Mouse (Mus musculus) layer of hippocampus, adult 2 months (tissue): ENCODE results near the gene Tsc22d2. TPM values are rescaled to one million over a fixed set of nuclear protein-coding genes. Genes with fewer than 3 reads are reported as not detected.

Experiments
- DNase-seq, 2 experiments: peaks; one replicate each; pipeline ENCODE4 v3.0.0; 2022; ENCODE audit warnings: low spot score in 2 of 2
- H3K27ac ChIP-seq: fragments of 200-600 bp; 2 replicates; pipeline ENCODE4 v1.8.1; 2022
- H3K4me3 ChIP-seq: fragments of 200-600 bp; 2 replicates; pipeline ENCODE4 v1.8.1; 2022; ENCODE audit warnings: mild to moderate bottlenecking
- CTCF ChIP-seq: fragments of 200-600 bp; conservative IDR thresholded peaks from 2 replicates; pipeline ENCODE4 v1.8.1; 2022; ENCODE audit warnings: antibody characterized with exemption, mild to moderate bottlenecking, moderate library complexity
- total RNA-seq, 2 experiments: library from RNA; stranded (reverse); gene quantifications; 2 replicates each; pipeline ENCODE4 v1.2.3; 2021

Gene Tsc22d2
- total RNA-seq, 2 experiments from 2014 or later, result 37.4 to 42.8 TPM

DNA sequence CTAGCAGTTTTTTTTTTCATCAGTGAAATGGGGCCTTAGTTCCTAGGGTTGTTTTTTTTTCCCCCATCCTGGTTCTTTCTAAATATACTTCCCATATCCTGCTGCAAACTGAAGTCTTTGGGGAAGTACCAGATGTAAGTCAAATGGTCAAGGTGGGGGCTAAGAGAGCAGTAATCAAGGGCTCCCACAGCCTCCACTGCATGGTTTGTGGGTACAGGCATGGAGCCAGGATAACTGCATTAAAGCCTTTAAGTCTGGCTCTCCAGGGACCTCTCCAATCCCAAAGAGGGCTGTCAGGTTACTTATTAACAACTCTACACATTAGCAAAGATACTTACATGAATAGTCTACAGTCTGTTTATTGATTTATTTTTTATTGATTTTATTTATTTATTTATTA, 2.8 kb upstream of the Tsc22d2 start:
- DNase-seq, result no peak
- no peak overlapping the region for H3K4me3 ChIP-seq
- TF ChIP-seq CTCF, result no peak
- no peak overlapping the region for H3K27ac ChIP-seq

DNA sequence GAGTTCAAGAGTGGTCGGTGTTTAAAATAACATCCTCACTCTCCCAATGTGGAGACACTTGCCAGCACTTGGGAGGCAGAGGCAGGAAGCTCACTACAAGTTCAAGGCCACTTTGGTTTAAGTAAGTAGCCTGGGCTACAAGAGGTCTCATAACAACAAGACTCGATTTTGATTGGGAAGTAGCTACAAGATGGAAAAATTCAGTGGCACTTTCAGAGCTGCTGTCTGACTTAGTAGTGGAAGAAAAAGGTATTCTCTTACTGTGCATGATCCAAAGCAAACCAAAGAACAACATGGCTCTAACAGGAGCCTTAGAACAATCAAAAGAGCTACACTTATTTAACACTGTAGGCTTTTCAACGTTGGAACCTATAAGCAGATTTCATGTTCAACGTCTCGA, 844 bp upstream of the Tsc22d2 start:
- DNase-seq, result no peak
- TF ChIP-seq CTCF, result no peak
- H3K4me3 ChIP-seq, result peak overlapping the region; percentile 91
- H3K27ac ChIP-seq, result peak overlapping the region; percentile 97; the same call in 1 of the 2 replicates

DNA sequence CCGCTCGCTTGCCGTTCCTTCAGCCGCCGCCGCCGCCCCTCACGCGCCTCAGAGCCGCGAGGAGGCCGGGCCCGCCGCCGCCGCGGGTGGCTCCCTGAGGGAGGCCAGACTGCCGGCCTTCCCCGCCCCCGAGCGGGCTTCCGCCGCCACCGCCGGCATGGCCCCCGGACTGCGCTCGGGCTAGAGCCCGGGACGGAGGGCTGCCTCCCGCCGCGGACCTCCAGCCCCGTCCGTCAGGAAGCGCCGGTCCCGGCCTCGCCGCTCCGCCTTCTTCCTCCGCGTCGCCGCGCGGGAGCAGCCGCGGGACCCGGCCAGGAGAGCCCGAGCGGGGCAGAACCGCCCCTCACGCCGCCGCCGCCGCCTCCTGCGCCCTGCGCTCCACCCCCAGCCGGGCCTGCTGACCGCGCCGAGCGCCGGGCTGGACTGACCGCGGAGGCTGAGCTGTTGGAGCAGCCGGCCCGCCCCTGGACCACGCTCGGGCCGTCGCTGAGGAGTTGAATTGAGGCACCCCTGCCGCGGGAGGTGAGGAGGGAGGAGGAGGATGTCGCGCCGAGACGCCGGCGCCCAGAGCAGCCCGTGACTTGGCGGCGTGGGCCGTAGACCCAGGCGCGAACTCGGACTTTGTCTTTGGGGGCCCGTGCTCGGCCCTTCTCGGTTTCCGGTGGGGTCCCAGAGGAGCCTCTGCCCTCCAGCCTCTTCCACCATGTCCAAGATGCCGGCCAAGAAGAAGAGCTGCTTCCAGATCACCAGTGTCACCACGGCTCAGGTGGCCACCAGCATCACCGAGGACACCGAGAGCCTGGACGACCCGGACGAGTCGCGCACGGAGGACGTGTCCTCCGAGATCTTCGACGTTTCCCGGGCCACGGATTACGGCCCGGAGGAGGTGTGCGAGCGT, 720 bp downstream of the Tsc22d2 start:
- Histone ChIP-seq H3K4me3 (peak overlapping the region; percentile 91), H3K27ac (peak overlapping the region; percentile 97)
- TF ChIP-seq CTCF, result 0 out of 2 replicates have a peak, but pooled peaks have one; percentile 0
- peak; percentile 41 to 68 for DNase-seq

DNA sequence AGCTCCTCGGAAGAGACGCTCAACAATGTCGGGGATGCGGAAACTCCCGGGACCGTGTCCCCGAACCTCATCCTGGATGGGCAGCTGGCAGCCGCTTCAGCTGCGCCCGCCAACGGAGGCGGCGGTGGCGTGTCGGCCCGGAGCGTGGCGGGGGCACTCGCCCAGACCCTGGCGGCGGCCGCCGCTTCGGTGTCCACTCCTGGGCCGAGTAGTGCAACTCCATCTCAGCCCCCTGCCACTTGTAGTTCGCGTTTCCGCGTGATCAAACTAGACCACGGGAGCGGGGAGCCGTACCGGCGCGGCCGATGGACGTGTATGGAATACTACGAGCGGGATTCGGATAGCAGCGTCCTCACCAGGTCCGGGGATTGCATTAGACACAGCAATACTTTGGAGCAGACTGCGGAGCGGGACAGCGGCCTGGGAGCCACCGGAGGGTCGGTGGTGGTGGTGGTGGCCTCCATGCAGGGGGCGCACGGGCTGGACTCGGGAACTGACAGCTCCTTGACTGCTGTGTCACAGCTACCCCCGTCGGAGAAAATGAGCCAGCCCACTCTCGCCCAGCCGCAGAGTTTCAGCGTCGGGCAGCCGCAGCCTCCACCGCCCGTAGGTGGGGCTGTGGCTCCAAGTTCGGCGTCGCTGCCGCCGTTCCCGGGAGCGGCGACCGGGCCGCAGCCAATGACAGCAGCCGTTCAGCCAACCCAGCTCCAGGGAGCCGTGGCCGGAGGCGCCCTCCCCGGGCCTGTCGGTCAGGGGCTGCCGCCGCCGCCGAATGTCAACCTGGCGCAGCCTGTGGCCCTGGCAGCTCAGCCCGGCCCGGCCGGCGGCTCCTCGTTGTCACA, 1.6 kb downstream of the Tsc22d2 start:
- TF ChIP-seq CTCF, result peak; percentile 80
- Histone ChIP-seq H3K27ac (peak overlapping the region; percentile 97), H3K4me3 (peak overlapping the region; percentile 91)
- peak; percentile 73 for DNase-seq

DNA sequence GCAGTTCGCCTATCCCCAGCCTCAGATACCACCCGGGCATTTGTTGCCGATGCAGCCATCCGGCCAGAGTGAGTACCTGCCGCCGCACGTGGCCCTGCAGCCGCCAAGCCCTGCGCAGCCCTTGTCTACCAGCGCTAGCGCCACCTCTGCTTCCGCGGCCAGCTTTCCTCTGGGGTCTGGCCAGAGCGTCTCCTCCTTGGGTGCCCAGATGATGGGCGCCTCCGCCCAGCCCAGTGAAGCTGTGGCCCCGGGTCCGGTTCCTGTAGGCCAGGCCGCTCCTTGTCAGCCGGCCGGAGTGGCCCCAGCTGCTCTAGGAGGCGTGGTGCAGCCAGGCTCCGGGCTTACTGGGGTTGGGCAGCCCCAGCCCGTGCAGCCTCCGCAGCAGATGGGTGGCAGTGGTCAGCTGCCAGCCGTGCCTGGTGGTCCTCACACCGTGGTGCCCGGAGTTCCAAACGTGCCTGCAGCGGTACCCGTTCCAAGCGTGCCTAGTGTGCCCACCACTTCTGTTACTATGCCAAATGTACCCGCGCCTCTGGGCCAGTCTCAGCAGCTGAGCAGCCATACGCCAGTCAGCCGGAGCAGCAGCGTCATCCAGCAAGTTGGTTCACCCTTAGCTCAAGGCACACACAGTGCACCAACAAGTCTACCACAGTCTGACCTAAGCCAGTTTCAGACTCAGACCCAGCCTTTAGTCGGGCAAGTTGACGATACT, 2.4 kb downstream of the Tsc22d2 start:
- DNase-seq, result peak; percentile 42
- Histone ChIP-seq H3K27ac (peak overlapping the region; percentile 97), H3K4me3 (peak overlapping the region; percentile 91)
- no peak for TF ChIP-seq CTCF

DNA sequence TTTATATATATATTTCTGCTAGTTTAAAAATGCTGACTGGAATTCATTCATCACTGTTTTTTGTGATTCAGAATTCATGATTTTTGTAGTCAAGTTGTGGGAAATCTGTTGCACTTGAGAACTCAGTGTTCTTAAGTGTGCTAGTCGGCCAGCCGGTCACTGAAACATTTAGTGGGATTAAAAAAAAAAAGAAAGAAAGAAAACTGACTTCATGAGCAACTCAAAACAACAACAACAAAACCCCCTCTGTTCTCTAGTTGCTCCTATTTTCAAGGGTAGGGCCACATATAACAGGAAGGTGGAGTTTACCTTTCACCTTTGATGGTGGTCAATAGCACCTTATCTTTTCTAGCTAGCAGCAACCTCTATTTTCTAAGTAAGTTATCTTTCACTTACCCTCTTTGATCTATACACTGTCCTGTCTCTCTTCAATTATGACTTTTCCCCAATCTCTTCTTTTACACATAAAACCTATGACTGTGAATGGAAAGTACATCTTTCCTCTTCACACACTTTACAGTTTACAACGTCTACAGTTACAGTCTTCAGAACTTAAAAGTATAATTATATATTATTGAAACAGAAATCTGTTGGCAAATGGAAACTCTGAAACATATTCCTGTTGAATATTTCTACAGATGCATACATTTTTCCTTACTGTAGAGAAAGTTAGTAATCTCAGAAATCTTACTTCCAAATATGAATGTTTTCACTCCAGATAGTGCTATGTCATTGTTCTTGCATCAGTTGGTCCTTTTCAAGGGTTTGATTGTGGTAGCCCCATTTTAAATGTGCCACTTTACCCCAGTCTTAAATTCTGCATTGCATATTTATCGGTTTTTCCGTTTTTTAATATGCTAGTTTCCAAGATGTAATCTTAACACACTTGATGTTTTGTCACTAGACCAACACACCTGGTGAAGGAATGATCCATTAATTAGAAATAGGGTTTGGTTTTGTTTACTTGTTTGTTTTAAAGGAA, 4.5 kb downstream of the Tsc22d2 start:
- H3K27ac ChIP-seq, result peak overlapping the region; percentile 14; the same call in 1 of the 2 replicates
- DNase-seq, result no peak
- no peak for TF ChIP-seq CTCF
- peak overlapping the region; percentile 91 for H3K4me3 ChIP-seq

DNA sequence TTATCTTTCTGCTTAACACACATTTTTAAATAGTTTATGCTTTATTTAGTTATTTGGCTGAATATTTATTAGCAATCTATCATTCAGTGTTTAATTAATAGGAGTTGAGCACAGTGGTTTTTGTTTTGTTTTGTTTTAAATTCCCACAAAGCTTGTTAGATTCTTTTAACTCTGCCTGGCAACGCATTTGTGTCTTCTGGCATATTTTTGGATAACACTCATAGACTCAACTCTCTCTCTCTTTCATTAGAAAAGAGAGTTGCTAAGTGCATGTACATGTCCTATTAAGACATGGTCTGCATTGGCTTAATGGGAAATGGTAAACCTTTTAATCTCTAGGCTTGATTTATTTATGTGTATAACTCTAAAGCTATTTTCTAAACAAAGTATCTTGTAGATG, 14.3 kb downstream of the Tsc22d2 start:
- H3K4me3 ChIP-seq, result no peak overlapping the region

DNA sequence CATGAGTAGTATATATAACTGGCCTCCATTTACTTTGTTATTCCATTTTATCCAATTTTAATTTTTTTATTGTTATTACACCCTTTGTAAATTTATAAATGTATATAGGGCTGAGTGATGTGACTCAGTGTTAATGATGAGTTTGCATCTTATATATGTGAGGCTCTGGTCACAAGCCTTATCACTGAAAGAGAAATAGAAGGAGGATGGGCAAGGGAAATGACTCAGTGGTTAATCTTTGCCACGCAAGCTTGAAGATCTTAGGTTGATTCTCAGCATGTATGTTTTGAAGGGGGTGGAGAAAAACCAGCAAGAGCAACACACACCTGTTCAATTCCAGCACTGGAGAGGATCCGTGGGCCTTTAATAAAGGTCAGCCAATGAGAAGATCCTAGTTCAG, 19.9 kb downstream of the Tsc22d2 start:
- no peak for DNase-seq
- Histone ChIP-seq H3K27ac (no peak overlapping the region), H3K4me3 (no peak overlapping the region)
- TF ChIP-seq CTCF, result no peak

More for the DNA sequence above, 14.3 kb downstream of the Tsc22d2 start:
- no peak for DNase-seq
- no peak for TF ChIP-seq CTCF
- H3K27ac ChIP-seq, result no peak overlapping the region

DNA sequence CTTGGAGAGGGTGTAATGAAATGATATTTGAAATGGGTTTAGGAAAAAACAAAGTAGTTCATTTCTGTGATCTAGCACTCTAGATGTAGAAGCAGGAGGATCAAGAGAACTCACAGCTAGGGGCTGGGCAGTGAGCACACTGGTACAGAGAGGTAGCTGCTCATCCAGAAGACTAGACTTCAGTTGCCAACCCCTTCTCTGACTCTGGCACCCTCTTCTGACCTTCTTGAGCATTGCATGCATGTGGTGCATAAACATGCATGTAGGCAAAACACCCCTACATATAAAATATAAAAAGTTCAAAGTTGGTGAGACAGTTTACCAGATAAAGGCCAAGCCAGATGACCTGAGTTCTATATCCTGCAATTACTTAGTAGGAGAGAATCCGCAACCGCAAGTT, 33.7 kb downstream of the Tsc22d2 start:
- H3K27ac ChIP-seq, result no peak overlapping the region
- DNase-seq, result no peak
- H3K4me3 ChIP-seq, result no peak overlapping the region
- TF ChIP-seq CTCF, result peak; percentile 57

DNA sequence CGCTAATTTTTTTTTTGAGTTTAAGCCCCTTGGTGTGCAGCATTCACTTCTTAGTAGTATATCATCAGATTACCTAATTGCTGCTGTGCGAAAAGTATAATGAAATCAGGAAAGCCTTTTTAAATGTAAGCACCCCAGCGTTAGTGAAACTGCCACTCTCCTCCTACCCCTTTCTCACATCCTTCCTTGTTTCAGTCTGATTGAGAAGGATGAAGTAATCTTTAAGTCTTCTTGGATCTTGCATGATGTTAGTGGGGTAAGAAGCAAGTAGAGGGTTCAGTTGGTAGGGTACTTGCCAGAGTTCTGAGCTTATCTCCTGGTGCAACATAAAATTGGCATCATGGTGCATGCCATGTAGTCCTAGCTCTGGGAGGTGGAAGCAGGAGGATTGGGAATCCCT, 35.0 kb downstream of the Tsc22d2 start:
- no peak for DNase-seq
- TF ChIP-seq CTCF, result no peak
- no peak overlapping the region for H3K4me3 ChIP-seq

DNA sequence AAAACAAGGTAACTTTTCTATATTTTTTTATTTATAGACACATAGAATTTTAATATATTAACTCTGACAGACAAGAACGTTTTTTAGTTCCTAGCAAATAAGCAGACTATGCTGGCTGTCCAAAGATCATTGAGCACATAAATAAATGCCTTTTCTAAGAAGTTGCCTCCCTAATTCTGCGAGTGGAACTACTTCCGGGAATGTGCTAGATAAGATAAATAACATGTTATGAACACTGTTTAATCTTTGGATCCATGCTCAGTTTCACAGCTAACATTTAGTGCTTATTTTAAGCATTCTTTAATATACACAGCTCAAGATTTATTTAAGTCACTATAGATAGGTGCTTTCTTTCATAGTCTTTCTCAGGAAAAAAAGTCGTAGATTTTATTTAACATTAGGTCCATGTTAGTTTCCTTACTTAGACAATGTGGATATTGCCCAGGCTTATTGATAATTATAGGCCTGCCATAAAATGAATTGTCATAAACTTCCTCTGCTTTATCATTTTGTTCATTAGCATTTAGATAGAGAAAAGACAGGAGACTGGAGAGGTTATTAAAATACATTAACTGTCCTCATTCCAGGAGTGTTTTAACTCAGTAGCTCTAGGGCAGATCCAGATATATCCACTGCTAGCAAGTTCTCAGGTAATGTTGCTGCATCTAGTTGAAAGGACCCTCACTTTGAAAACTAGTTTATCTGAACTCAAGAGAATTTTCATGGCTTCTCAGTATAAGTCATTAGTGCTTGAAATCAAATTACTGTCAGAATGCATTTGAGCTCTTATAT, 40.1 kb downstream of the Tsc22d2 start:
- DNase-seq, result no peak
- H3K27ac ChIP-seq, result no peak overlapping the region
- no peak overlapping the region for H3K4me3 ChIP-seq
- no peak for TF ChIP-seq CTCF

More for the DNA sequence above, 35.0 kb downstream of the Tsc22d2 start:
- H3K27ac ChIP-seq, result no peak overlapping the region
